Mouse (Mus musculus) kidney, postnatal 25 days (tissue): ENCODE results near the gene Osbpl9.

Source experiments
- DNase-seq, 2 experiments: peaks; one replicate each; pipeline ENCODE4 v3.0.0; 2021; ENCODE audit warnings: mixed read lengths in 2 of 2

Gene Osbpl9

GRCm38 (mm10) chr4:109201582-109202424 lies at the start of gene Osbpl9:
Gene Osbpl9, minus strand, starts transcription at chr4:109202272.
- DNase-seq = peak; percentile 98 to 99

- peak; percentile 46 to 56 for DNase-seq
Measured at GRCm38 (mm10) chr4:109251605-109252004, 49.5 kb upstream of the Osbpl9 start.

GRCm38 (mm10) chr4:109245016-109245620 lies 43.0 kb upstream of the Osbpl9 start:
- DNase-seq = no peak

- DNase-seq = no peak
Measured at GRCm38 (mm10) chr4:109244506-109244905, 42.4 kb upstream of the Osbpl9 start.

GRCm38 (mm10) chr4:109241934-109242333 lies 39.9 kb upstream of the Osbpl9 start:
- no peak for DNase-seq

- DNase-seq = no peak
Measured at GRCm38 (mm10) chr4:109241221-109241620, 39.1 kb upstream of the Osbpl9 start.

GRCm38 (mm10) chr4:109238428-109239268 lies 36.6 kb upstream of the Osbpl9 start:
- DNase-seq = peak; percentile 73 to 75

- no peak for DNase-seq
Measured at GRCm38 (mm10) chr4:109236186-109236879, 34.3 kb upstream of the Osbpl9 start.

GRCm38 (mm10) chr4:109234806-109235350 lies 32.8 kb upstream of the Osbpl9 start:
- no peak for DNase-seq

- no peak for DNase-seq
Measured at GRCm38 (mm10) chr4:109234185-109234584, 32.1 kb upstream of the Osbpl9 start, which contains the start of gene Calr4. Gene Calr4, plus strand, starts transcription at chr4:109234485.

- DNase-seq = no peak
Measured at GRCm38 (mm10) chr4:109229766-109230279, 27.8 kb upstream of the Osbpl9 start.

- DNase-seq = peak in 1 of 2 experiments; percentile 23
Measured at GRCm38 (mm10) chr4:109226071-109226470, 24.0 kb upstream of the Osbpl9 start.

- peak in 1 of 2 experiments; percentile 8 for DNase-seq
Measured at GRCm38 (mm10) chr4:109225606-109226005, 23.5 kb upstream of the Osbpl9 start.

GRCm38 (mm10) chr4:109224762-109225552 lies 22.9 kb upstream of the Osbpl9 start:
- DNase-seq = peak; percentile 5 to 41

GRCm38 (mm10) chr4:109222001-109222400 lies 19.9 kb upstream of the Osbpl9 start:
- DNase-seq = no peak

- DNase-seq = no peak
Measured at GRCm38 (mm10) chr4:109220441-109220940, 18.4 kb upstream of the Osbpl9 start.

- DNase-seq = peak in 1 of 2 experiments; percentile 35
Measured at GRCm38 (mm10) chr4:109218008-109218407, 15.9 kb upstream of the Osbpl9 start.

GRCm38 (mm10) chr4:109213986-109214385 lies 11.9 kb upstream of the Osbpl9 start:
- no peak for DNase-seq

- DNase-seq = no peak
Measured at GRCm38 (mm10) chr4:109210881-109211280, 8.8 kb upstream of the Osbpl9 start.

GRCm38 (mm10) chr4:109210253-109210652 lies 8.2 kb upstream of the Osbpl9 start:
- DNase-seq = no peak

GRCm38 (mm10) chr4:109207524-109207923 lies 5.5 kb upstream of the Osbpl9 start:
- no peak for DNase-seq
